Mouse (Mus musculus) cortical plate, adult 2 months (tissue): ENCODE results near the gene Rere.

Experiments used
- CTCF ChIP-seq: fragments of 200-500 bp; IDR thresholded peaks from 2 replicates; pipeline ENCODE4 v1.5.1; 2011; ENCODE audit warnings: mild to moderate bottlenecking, control low read depth, low read length; ENCODE audit not compliant: insufficient read depth; ENCODE audit errors: extremely low read depth
- POLR2A ChIP-seq: fragments of 200-500 bp; IDR thresholded peaks from 2 replicates; pipeline ENCODE4 v1.6.1; 2011; ENCODE audit warnings: mild to moderate bottlenecking, low read length, control low read depth; ENCODE audit not compliant: insufficient read depth; ENCODE audit errors: extremely low read depth

DNA sequence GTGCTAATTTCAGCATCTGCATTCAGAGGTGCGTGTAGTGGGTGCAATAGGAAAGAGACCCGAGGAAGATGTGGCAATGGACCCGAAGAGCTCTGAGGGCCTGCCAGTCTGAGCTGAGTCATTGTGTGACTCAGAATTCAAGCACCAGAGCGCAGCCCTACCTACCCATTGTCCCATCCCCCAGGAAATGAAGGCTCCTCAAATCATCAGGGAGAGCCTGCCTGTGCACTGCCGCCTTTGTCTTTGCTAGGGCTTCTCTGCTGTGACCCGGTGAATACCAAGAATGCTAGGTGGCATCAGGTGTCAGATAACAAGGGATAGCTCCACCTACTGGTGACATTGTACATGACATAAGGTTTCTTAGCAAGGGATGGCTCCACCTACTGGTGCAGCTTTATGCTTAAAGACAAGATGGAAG, 41.5 kb upstream of the Rere start:
- TF ChIP-seq CTCF (peak; percentile 97), POLR2A (no peak)
